Mouse (Mus musculus) spleen, adult 2 months (tissue): ENCODE results near the gene Hist1h4f. TPM values are rescaled to one million over a fixed set of nuclear protein-coding genes. Genes with fewer than 3 reads are reported as not detected.

Experiments
- DNase-seq, 2 experiments: peaks; one replicate each; pipeline versions ENCODE4 v3.0.0 to v3.0.0-alpha.2; 2012 to 2021; ENCODE audit warnings: low spot score in 2 of 2, low read depth in 1 of 2
- H3K27ac ChIP-seq: fragments of 200-500 bp; 2 replicates; pipeline ENCODE4 v1.5.1; 2012; ENCODE audit warnings: low read length, inconsistent platforms; ENCODE audit not compliant: insufficient read depth
- H3K27me3 ChIP-seq: fragments of 200-500 bp; 2 replicates; pipeline ENCODE4 v1.6.1; 2012; ENCODE audit warnings: mild to moderate bottlenecking, moderate library complexity, low read length, inconsistent platforms; ENCODE audit not compliant: control insufficient read depth, insufficient read depth
- H3K36me3 ChIP-seq: fragments of 200-500 bp; 2 replicates; pipeline ENCODE4 v1.6.1; 2012; ENCODE audit warnings: mild to moderate bottlenecking, low read length, inconsistent platforms; ENCODE audit not compliant: control insufficient read depth, insufficient read depth
- H3K4me1 ChIP-seq: fragments of 200-500 bp; 2 replicates; pipeline ENCODE4 v1.6.1; 2011; ENCODE audit warnings: inconsistent platforms; ENCODE audit not compliant: control insufficient read depth, insufficient read depth, insufficient read length
- H3K4me3 ChIP-seq: fragments of 200-500 bp; 2 replicates; pipeline ENCODE4 v1.5.1; 2011; ENCODE audit warnings: mild to moderate bottlenecking, inconsistent platforms; ENCODE audit not compliant: insufficient read depth, insufficient read length; ENCODE audit errors: extremely low read depth
- CTCF ChIP-seq: fragments of 200-500 bp; IDR thresholded peaks from 2 replicates; pipeline ENCODE4 v1.5.1; 2011; ENCODE audit warnings: mild to moderate bottlenecking, inconsistent platforms; ENCODE audit not compliant: insufficient read depth, insufficient read length, insufficient replicate concordance; ENCODE audit errors: extremely low read depth
- POLR2A ChIP-seq: fragments of 200-500 bp; IDR thresholded peaks from 2 replicates; pipeline ENCODE4 v1.6.1; 2011; ENCODE audit warnings: low read depth, low read length, inconsistent platforms
- WGBS: fragments of 180-500 bp; shearing (Covaris S2); methylation state at CpG from one replicate; pipeline ENCODE4 v1.1.7; 2018; 5-methylcytosine and 5-hydroxymethylcytosine counted together
- polyA plus RNA-seq: library from polyadenylated mRNA; depleted of rRNA; stranded (reverse); fragments of >200 nt; gene quantifications from 2 replicates; pipeline ENCODE4 v1.2.3, GENCODE M21; 2012

Gene Hist1h4f
- polyA plus RNA-seq, 1 experiment: 24.8 TPM

- peak overlapping the region; percentile 43 for H3K4me3 ChIP-seq
Observed at GRCm38 (mm10) chr13:23526312-23526711, 25.1 kb downstream of the Hist1h4f start.

GRCm38 (mm10) chr13:23525901-23526300 lies 25.5 kb downstream of the Hist1h4f start:
- Histone ChIP-seq H3K4me1 (no peaks in the 10 kb centered on the region), H3K36me3 (no peaks in the 10 kb centered on the region), H3K27ac (no peak overlapping the region), H3K27me3 (no peaks in the 10 kb centered on the region), H3K4me3 (peak overlapping the region; percentile 11; the same call in 1 of the 2 replicates)
- TF ChIP-seq CTCF (no peak), POLR2A (no peak)
- WGBS: 6% methylated on average over 10 of the region's 10 CpGs
- DNase-seq: no peak

More at GRCm38 (mm10) chr13:23526312-23526711, 25.1 kb downstream of the Hist1h4f start:
- no peaks in the 10 kb centered on the region for H3K27me3 ChIP-seq
- no peaks in the 10 kb centered on the region for H3K4me1 ChIP-seq
- WGBS: under 1% methylated on average over 17 of the region's 17 CpGs
- no peaks in the 10 kb centered on the region for H3K36me3 ChIP-seq
- no peak for TF ChIP-seq POLR2A
- TF ChIP-seq CTCF: no peak
- peak; percentile 80 to 81 for DNase-seq
- H3K27ac ChIP-seq: no peak overlapping the region

- TF ChIP-seq CTCF (peak; percentile 68; the same call in 1 of the 2 replicates), POLR2A (no peak)
- Histone ChIP-seq H3K4me1 (no peaks in the 10 kb centered on the region), H3K36me3 (no peaks in the 10 kb centered on the region), H3K27ac (no peak overlapping the region), H3K4me3 (no peak overlapping the region), H3K27me3 (no peaks in the 10 kb centered on the region)
- peak in 1 of 2 experiments; percentile 66 for DNase-seq
- WGBS: 20% methylated on average over 5 of the region's 5 CpGs
Observed at GRCm38 (mm10) chr13:23524654-23525053, 26.8 kb downstream of the Hist1h4f start.

- TF ChIP-seq POLR2A: no peak
- TF ChIP-seq CTCF: no peak
- Histone ChIP-seq H3K4me3 (no peak overlapping the region), H3K4me1 (no peaks in the 10 kb centered on the region), H3K36me3 (no peaks in the 10 kb centered on the region), H3K27me3 (no peaks in the 10 kb centered on the region), H3K27ac (no peak overlapping the region)
- WGBS: 58% methylated on average over 5 of the region's 5 CpGs
- no peak for DNase-seq
Observed at GRCm38 (mm10) chr13:23523976-23524375, 27.5 kb downstream of the Hist1h4f start.

GRCm38 (mm10) chr13:23521703-23522102 lies 29.7 kb downstream of the Hist1h4f start:
- WGBS: 3% methylated on average over 14 of the region's 14 CpGs
- Histone ChIP-seq H3K36me3 (no peaks in the 10 kb centered on the region), H3K4me1 (no peaks in the 10 kb centered on the region), H3K4me3 (no peak overlapping the region), H3K27ac (no peak overlapping the region), H3K27me3 (no peaks in the 10 kb centered on the region)
- no peak for TF ChIP-seq CTCF
- TF ChIP-seq POLR2A: no peak
- peak in 1 of 2 experiments; percentile 61 for DNase-seq

- TF ChIP-seq CTCF (no peak), POLR2A (no peak)
- H3K36me3 ChIP-seq: no peaks in the 10 kb centered on the region
- H3K4me1 ChIP-seq: no peaks in the 10 kb centered on the region
- peak overlapping the region; percentile 13; the same call in 1 of the 2 replicates for H3K4me3 ChIP-seq
- no peak overlapping the region for H3K27ac ChIP-seq
- peak in 1 of 2 experiments; percentile 49 for DNase-seq
- H3K27me3 ChIP-seq: no peaks in the 10 kb centered on the region
- 2% methylated on average over 10 of the region's 10 CpGs for WGBS
Observed at GRCm38 (mm10) chr13:23519416-23519815, 32.0 kb downstream of the Hist1h4f start.

- peak; percentile 66 to 69 for DNase-seq
- H3K36me3 ChIP-seq: no peaks in the 10 kb centered on the region
- TF ChIP-seq CTCF (no peak), POLR2A (no peak)
- H3K27me3 ChIP-seq: no peaks in the 10 kb centered on the region
- under 1% methylated on average over 6 of the region's 6 CpGs for whole genome bisulfite sequencing
- H3K27ac ChIP-seq: no peak overlapping the region
- H3K4me3 ChIP-seq: no peak overlapping the region
- H3K4me1 ChIP-seq: no peaks in the 10 kb centered on the region
Observed at GRCm38 (mm10) chr13:23518885-23519284, 32.6 kb downstream of the Hist1h4f start.

GRCm38 (mm10) chr13:23518295-23518603 lies 33.2 kb downstream of the Hist1h4f start:
- Histone ChIP-seq H3K27me3 (no peaks in the 10 kb centered on the region), H3K4me1 (no peaks in the 10 kb centered on the region), H3K4me3 (peak overlapping the region; percentile 44; the same call in 1 of the 2 replicates), H3K36me3 (no peaks in the 10 kb centered on the region), H3K27ac (no peak overlapping the region)
- under 1% methylated on average over 6 of the region's 6 CpGs for WGBS
- no peak for DNase-seq
- no peak for TF ChIP-seq POLR2A
- no peak for TF ChIP-seq CTCF
